Mouse (Mus musculus) neural tube, embryonic 14.5 days (tissue): ENCODE data around the gene Arhgap17. TPM values are rescaled to one million over a fixed set of nuclear protein-coding genes. Genes with fewer than 3 reads are reported as not detected.

ENCODE experiments used
- ATAC-seq: fragments of 200-750 bp; cut with Nextera tagmentation; 2 replicates; pipeline ENCODE4 v1.8.0; 2017; ENCODE audit warnings: low read depth, mild to moderate bottlenecking, moderate TSS enrichment, moderate library complexity
- H3K27ac ChIP-seq: fragments of 300-500 bp; sonication (generic); 2 replicates; pipeline ENCODE4 v1.5.1; 2014; ENCODE audit warnings: low read depth, mild to moderate bottlenecking, control low read depth, low read length, moderate library complexity, mixed read lengths
- H3K27me3 ChIP-seq: fragments of 300-500 bp; sonication (generic); 2 replicates; pipeline ENCODE4 v1.6.1; 2014; ENCODE audit warnings: low read length; ENCODE audit not compliant: control insufficient read depth, insufficient read depth
- H3K36me3 ChIP-seq: fragments of 300-500 bp; sonication (generic); 2 replicates; pipeline ENCODE4 v1.6.1; 2014; ENCODE audit warnings: low read length, mixed read lengths; ENCODE audit not compliant: control insufficient read depth, insufficient read depth
- H3K4me1 ChIP-seq: fragments of 300-500 bp; sonication (generic); 2 replicates; pipeline ENCODE4 v1.6.1; 2014; ENCODE audit warnings: low read length; ENCODE audit not compliant: control insufficient read depth, insufficient read depth
- H3K4me2 ChIP-seq: fragments of 300-500 bp; sonication (generic); 2 replicates; pipeline ENCODE4 v1.6.1; 2014; ENCODE audit warnings: mild to moderate bottlenecking, low read depth, low read length, control low read depth
- H3K4me3 ChIP-seq: fragments of 300-500 bp; sonication (generic); 2 replicates; pipeline ENCODE4 v1.5.1; 2014; ENCODE audit warnings: low read depth, low read length, control low read depth, mixed read lengths
- H3K9ac ChIP-seq: fragments of 300-500 bp; sonication (generic); replicated peaks from 2 replicates; pipeline ENCODE4 v1.6.1; 2014; ENCODE audit warnings: low read depth, mild to moderate bottlenecking, control low read depth, low read length, mixed read lengths
- H3K9me3 ChIP-seq: fragments of 300-500 bp; sonication (generic); 2 replicates; pipeline ENCODE4 v1.6.1; 2016; ENCODE audit warnings: low read length; ENCODE audit not compliant: control insufficient read depth
- WGBS: fragments of 180-500 bp; shearing (Covaris S2); extraction: QIAGEN DNeasy Blood & Tissue Kit; methylation state at CpG from one replicate; pipeline ENCODE4 v1.1.7; 2014; 5-methylcytosine and 5-hydroxymethylcytosine counted together
- polyA plus RNA-seq: library from polyadenylated mRNA; unstranded; fragments of >200 nt; fragmentation: Nextera tagmentation; extraction: Ambion mirVana; gene quantifications from 2 replicates; pipeline ENCODE4 v1.2.1, GENCODE M21; 2014

The Arhgap17 gene
- polyA plus RNA-seq, 1 experiment from 2014 or later: 10.3 TPM

DNA sequence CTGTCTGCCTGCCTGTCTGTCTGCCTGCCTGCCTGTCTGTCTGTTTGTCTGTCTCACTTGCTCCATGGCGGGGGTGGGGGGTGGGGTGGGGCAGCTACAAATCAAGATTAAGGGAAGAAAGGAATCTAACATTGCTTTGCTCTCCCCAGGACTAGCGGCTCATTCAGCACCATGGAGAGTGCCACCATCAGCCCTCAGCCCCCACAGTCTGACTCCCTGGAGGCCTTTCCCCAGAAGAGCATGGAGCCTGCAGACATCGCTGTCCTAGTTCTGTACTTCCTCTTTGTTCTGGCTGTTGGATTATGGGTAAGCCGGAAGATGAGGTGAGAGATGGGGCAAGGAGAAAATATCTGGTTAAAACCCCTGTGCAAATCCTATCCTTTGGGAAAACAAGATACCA is 134.3 kb downstream of the Arhgap17 start:
- Histone ChIP-seq H3K27me3 (no peaks in the 10 kb centered on the region), H3K9me3 (no peaks in the 10 kb centered on the region), H3K36me3 (no peaks in the 10 kb centered on the region), H3K9ac (no peak overlapping the region), H3K4me2 (no peak overlapping the region), H3K27ac (no peak overlapping the region), H3K4me1 (no peaks in the 10 kb centered on the region), H3K4me3 (no peak overlapping the region)
- WGBS: 37% methylated on average over 4 of the region's 4 CpGs
- ATAC-seq: no peak

Other genes starting within 250 kb of the Arhgap17 start
- 47.5 and 62.8 TPM in 2 replicates for gene Tnrc6a, start 246.0 kb downstream of the Arhgap17 start, polyA plus RNA-seq
- gene Slc5a11, start 155.1 kb downstream of the Arhgap17 start, polyA plus RNA-seq: 0.23 TPM in 1 of 2 replicates, not detected in the other
- gene Lcmt1, start 131 bp downstream of the Arhgap17 start, polyA plus RNA-seq: 99.8 and 112 TPM in 2 replicates
- gene Aqp8, start 92.4 kb upstream of the Arhgap17 start, polyA plus RNA-seq: not detected in 2 replicates
- gene Zkscan2, start 130.5 kb upstream of the Arhgap17 start, polyA plus RNA-seq: 18.7 and 23.4 TPM in 2 replicates